Mouse (Mus musculus) layer of hippocampus, postnatal 10 days (tissue): ENCODE measurements around the gene Pde11a. TPM values are rescaled to one million over a fixed set of nuclear protein-coding genes. Genes with fewer than 3 reads are reported as not detected.

ENCODE experiments used
- DNase-seq, 2 experiments: peaks; one replicate each; pipeline ENCODE4 v3.0.0; 2021; ENCODE audit warnings: low spot score in 2 of 2
- total RNA-seq, 2 experiments: library from RNA; stranded (reverse); gene quantifications; 2 replicates each; pipeline ENCODE4 v1.2.3; 2021

Gene Pde11a
- total RNA-seq, 2 experiments from 2014 or later = 5.0 to 6.4 TPM

DNA sequence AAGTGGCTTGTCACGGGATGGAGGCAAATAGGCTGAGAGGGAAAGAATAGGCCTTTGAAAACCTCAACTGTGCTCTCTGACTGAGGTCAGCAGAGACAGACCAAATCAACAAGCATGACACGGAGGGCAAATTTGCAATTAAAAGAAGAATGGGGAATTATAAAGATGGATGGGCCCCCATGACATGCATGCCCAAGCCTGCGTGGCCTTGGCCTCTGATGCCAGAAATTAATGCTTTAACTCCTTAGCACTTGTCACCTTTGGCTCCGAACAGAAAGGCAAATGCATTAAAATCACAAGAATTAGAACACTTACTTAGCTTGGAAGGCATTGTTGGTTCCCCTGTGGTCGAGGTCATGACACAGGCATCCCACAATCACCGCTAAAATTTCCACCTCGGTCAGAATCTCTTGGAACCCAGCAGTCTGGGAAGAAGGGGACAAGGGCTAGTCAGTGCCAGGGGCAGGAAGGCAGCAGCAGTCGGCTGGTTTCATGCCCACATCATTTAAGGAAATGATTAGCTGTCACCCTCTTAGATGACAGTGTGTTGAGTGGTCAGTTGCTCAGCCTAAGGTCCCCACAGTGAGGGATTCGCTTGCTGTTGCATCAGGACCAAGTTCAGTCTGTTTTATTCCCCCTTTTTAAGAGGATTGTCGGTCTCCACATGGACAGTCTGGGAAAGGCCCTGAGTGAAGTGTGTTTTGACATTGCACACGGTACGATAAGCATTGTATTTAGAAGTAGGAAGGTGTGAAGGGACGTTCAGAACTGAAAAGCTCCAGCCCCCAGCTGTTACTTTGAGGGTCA, 279.7 kb downstream of the Pde11a start:
- no peak for DNase-seq

DNA sequence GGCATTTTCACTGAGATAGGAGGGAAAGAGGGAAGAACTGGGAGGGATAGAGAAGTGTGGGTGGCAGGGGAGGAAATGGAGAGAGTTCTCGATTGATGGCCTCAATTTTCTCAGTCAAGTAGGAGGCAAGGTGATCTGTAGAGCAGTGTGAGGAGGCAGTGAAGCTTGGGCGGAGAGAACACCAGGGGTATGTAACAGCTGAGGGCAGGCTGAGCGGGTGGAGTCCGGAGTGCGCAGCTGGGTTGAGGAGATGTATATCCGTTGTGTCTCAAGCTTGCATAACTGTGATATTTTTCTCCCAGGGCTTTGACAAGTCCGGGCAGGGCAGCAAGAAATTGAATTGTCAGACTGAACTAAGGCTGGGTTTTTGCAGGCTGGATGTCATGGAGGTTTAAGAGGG, 281.0 kb downstream of the Pde11a start:
- no peak for DNase-seq

DNA sequence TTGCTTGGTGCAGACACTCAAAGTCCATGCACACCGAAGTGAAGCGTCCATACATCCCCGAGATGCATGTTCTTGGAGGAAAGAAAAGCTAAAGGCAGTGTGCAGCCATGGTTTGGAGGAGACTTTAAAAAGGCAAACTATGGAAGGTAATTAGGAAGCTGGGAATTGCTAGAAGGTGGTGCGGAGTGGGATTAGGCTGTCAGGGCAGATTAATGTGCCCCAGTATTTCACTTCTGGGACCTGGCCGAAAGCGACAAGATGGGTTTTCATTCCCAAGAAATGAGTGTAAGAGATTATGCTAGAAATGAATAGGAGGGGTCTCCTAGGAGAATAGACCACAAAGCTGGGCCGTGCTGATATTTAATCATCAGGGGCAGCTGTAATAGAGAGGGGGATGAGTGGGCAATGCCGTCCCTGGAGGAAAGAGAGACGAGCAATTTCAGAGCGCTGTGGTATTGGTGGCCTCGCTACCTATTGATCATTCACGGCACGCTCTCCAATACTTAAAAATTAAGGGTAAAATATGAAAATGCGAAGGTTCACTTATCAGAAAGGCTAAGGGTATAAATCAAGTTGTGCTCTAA, 284.7 kb downstream of the Pde11a start:
- DNase-seq = no peak

DNA sequence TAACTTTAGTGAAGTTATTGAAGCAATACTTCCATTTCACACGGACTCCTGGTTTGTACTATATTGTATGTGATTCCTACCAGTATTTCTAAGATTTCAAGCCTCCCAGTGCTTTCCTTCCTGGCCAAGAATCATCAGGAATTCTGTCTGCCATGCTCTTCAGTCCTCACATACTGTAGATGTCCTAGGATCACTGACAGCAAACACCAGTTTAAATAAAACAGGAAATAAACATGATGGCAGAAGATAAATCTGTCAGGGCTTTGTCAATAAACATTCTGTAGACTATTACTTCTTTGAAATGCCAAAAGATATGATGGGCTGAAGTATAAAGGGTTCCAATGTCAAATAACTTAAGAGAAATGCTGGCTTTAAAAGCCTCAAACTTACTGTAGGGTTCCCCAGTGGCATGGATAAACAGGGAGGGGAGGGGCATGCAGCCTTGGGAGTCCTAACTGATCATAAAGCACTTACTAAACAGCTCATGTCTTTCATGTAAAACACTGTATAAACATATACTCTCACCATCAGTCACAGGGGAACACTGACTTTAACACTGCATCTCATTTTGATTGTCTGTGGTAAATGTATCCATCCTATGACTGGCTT, 285.6 kb downstream of the Pde11a start:
- no peak for DNase-seq

DNA sequence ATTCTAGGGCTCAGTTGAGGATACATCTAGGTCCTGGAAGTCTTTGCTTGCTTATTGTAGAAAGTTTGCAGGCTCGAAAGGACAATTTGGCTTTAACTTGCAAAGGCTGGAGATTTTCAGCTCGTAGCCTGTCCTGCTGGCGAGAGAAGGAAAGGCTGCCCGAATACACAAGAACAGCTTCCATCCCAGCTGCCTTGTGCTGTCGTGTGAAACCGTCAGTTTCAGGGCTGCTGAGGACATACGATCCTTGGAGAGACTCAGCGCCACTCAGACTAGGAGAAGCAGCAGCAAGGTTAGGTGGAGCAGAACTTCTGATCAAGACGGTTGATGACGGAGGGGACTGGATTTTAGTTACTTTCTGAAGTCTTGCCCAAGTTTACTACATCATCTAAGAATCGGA, 287.2 kb downstream of the Pde11a start:
- no peak for DNase-seq

DNA sequence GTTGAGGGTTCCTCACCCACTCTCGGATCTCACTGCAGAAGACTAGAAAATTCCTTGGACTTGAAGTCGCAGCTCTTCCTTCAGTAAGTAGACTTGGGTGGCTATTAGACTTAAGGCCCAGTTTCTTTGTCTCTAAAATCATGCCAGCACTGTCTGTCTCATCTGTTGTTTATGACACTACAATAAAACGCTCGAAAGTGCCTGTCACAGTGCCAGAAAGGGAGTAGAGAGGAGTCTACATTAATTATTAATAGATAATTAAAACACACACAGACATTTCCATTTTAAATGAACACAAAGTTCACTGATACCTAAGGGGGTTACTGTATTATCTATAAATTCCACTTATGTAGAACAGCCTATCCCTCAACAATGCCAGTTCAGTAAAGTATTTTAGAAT, 287.7 kb downstream of the Pde11a start:
- no peak for DNase-seq

DNA sequence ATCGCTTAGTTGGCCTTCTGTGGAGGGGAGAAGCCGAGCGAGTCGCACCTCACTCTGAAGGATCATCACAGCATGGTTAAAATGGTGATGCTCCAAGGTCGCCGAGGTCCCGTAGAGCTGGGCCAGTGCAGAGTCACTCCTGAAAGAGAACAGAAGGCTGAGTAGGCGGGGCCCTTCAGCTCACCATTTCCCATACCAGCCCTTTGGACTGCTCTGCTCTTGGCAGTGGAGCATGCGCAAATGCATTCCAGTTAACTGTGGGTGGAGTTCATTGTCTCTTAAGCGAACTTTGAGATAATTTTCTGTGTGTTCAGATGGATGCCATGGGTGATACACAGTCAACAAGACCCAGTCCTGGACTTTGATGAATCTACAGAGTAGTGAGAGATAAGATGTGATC, 288.5 kb downstream of the Pde11a start:
- no peak for DNase-seq

DNA sequence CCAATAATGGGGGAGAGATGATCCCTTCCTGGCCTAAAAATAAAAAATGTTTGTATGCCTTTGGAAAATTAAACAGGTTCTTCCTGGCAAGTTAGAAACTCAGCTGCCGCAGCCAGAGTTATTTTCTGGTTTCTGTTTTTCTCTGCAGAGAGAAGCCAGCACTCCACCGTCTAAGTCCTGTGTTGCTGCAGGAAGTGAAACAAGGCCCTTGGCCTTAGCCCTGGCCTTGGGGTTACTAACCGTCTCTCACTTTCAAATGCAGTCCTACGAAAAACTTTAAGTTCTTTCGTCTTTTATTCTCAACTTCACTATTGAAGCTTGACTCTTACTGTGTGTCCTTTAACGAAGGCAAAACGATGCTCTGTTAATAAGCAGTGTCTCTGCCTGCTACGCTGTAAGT, 289.0 kb downstream of the Pde11a start:
- no peak for DNase-seq

DNA sequence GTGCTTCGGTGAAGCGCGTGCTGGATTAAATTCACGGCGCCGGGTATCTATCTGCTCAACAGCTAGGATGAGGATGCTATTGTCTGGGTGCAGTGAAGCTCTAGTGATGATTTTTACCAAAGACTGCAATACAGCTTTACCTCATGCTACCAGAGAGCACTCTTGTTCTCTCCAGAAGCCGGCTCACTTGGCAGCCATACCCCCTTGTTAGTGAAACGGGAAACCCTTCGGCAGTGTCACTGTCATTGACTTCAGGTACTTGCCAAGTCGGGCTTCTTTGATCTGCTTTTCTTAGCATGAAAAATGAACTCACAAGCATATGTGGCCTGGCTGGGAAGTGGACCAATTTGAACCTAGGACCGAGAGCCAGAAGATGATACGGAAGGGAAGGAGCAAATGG, 290.8 kb downstream of the Pde11a start:
- DNase-seq = no peak

DNA sequence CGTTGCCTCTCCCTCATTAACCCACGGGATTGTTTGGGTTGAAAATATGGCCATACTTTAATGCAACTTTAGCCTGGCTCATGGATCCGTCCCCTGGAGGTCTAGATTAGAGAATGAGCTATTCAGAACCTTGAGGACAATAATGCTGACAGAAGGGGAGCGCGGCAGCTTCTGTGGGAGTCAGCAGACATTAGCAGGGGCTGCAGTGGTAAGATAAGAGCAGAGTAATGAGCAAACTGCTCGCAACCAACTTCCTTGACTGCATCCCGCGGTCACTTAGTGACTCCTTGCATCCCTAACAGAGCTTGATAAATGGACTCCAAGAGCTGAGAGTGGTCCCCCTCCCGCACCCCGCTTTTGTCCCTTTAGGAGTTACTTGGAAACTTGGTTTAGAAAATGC, 296.4 kb downstream of the Pde11a start:
- DNase-seq = no peak

DNA sequence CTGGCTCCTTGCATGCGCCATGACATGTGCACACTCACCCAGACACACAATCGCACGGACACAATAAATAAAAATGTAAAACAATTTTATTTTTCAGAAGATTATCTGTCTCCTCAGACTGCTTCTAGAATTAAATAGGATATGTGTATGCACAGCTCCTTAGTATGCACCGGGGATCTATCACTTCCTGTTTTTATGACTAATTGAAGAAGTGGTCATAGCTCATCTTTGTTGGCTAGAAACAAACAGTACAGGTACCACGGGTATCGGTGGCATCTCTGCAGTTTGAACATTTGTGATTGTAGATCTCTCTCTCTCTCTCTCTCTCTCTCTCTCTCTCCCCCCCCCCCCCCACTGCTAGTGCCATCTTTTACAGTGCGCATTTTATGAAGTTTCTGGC, 298.5 kb downstream of the Pde11a start:
- DNase-seq = no peak

DNA sequence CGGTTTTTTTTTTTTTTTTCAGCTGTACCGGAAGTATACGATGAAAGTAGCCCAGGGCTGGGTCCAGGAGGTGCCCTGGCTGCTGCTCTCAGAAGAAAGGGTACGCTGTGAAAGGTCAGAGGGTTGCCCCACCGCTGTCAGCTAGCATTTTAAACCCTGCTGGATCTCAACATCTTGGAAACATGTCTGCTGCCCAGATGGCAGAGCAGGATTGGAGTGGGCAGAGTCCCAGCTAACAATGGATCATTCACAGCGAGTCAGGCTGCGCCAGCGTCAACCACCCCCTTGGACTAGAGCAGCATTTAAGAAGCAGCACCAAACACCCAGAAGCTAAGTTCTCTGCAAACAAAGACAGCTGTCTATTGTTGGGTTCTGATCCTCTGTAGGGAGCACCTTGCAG, 308.5 kb downstream of the Pde11a start:
- peak; percentile 73 to 75 for DNase-seq

DNA sequence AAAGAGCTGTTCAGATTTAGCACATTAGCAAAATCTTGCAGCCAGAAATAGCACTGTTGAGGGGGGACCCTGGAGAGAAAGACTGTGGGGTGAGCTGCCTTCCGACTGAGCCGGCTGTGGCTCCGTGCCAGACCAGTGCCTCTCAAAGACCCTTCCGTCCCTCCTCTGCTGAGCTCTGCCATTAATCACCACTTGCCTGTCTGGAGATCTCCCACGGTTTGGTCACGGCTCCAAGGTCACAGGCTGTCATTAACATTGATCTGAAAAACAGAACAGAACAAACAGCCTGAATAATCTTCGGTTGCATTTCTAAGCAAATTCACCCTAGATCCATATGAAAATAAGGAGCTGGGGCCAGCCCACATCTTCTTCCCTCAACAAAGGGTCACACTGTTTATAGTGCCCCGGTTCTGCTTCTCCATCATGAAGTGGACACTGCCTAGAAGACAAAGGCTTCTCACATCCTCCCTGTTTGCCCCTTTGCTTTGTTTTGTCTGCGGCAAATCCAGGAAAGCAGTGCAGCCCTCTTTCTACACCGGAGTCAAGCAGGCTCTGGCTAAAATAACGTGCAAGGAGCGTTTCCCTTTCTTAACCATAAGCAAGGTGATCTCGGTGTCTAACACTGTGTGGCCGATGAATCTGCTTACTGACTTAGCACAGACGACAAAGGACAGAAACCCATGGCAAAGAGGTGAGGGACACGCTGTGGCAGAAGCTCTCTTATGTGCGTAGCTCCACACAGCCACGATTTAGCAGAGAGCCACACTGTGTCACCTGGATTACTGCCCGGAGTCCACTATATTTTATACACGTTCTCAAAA, 309.3 kb downstream of the Pde11a start:
- peak; percentile 48 to 63 for DNase-seq

DNA sequence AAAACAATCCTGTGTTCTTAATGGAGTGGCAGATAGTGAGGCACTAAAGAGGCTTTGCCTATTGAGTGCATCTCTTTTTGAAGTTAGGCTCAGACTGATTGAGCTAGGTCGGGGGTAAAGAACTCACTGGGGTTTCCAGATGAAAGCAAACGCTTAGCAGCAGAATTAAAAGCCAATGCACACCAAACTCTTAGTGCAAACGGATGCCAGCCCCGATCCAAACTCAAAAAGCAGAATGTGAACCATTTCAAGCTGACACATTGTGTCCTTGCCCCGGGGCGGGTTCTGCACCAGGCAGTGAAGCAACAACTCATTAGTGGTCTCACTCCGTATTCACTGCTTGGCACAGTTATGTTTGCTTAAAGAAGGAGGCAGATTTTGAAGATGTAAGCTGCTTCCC, 321.7 kb downstream of the Pde11a start:
- DNase-seq = peak in 1 of 2 experiments; percentile 23

DNA sequence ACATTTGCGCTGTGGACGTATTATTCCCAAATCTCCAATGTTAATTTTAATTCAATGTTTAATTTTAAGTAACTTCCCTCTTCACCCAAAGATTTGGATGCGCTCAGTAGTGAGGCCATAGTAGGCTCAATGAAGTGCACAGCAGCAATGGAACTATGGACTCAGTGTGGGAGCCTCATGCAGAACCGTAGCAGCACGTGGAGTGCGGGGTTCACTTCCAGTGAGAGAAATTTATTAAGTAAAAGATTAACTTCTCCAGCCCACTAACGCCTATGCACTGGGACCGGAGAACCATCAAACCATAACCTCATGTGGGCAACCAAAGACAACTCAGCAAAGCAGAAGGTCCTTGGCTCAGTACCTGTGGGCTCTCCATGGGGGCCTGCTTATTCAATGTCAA, 322.4 kb downstream of the Pde11a start:
- no peak for DNase-seq

DNA sequence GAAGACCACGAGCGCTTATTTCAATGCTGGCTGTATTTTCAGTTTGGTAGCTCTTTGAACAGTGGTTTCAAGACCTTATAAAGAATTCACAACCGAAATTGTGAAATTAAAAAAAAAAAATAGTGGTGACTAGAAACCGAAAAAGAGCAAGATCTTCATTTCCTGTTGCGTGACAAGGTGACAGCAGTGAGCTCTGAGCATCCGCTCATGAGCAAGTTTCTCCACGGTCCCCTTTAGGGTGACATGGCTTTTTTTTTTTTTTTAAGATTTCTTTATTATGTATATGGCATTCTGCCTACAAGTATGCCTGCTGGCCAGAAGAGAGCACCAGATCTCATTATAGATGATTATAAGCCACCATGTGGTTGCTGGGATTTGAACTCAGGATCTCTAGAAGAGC, 323.1 kb downstream of the Pde11a start:
- DNase-seq = no peak

DNA sequence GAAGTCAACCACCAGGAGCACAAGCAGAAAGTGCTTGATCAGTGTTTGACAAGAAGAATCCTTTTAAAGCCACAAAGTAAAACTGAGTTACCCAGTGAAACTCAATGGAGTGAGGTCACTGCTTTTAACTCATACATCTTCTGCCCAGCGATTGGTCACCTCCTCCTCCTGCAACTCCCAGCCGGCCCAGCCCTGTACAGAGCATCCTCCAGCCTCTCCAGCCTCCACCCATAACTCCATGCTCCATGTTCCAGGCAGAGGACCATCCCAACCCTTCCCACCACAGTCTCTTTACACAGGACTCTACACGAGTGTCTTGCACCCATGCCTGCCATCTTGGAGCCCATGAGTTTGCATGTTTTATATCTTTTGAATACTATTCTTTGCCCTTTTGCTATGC, 323.9 kb downstream of the Pde11a start:
- no peak for DNase-seq

DNA sequence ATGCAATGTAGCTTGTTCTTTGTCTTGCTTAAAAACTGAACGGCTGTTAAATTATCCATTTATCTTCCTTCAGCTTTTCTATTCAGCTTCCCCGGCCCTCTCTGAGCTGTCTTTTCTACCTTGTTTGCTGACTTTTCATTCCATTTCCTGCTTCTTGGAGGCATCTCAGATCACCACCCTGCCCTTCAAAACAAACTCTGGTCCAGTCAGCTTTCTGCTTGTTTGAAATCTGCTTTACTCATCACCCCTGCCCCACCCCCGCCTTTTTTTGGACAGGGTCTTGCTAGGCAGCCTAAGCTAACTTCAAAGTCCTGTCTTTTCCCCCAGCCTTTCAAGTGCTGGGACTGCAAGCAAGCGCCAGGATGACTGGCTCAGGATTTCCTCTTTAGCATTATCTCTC, 332.4 kb downstream of the Pde11a start:
- no peak for DNase-seq

DNA sequence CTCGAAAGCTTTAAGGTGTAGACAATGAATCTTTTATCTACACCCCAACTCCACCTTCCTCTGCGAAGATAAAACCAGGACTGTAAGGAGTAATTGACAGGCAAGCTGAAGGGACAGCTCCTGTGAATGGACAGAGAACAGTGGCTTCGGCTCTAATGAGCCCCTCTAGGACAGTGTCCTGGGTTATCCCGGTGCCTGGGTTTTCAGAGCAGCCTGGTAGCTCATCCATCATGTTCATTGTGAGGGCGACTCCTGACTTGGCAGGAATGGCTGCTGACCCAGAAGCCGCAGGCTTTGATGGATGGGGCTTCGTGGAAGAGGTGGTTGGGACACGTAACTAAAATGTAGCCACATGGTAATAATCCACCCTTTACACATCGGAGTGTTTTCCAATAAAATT, 335.7 kb downstream of the Pde11a start:
- no peak for DNase-seq

DNA sequence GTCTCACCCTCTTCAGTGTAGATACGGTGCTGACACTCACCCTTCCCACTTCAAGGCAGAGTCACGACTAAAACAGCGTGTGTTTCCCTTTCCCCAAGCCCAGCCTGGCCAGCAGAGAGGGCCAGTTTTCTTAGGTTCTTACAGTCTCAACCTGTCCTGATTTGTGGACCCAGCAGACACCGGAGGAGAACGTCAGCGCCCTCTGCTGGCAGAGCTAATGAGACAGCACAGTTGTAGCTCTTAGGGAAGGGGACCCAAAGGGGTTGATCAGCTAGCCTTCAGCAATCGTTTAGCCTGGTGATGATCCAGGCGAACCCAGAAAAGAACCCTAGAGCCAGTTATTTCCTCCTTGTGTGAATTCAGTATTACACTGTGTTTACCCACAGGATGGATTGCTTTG, 337.2 kb downstream of the Pde11a start:
- peak; percentile 70 to 73 for DNase-seq

DNA sequence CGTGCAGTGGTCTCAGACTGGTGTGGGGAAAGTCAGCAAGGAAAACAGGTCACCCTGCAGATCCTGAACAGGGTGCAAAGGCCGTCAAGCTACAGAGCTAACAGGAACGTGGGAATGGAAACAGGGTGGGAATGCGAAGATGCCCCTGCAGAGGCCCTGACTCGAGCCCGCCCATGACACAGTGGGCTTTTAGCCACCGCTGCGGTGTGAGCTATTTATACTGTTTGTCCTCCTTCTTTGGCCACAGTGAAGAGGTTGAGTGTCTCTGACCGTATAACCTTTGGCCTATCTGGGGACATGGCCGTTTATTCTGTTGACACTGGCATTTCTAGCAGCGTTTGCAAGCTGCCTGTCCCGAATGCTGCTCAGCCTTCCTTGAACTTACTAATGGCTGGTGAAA, 338.9 kb downstream of the Pde11a start:
- DNase-seq = no peak

DNA sequence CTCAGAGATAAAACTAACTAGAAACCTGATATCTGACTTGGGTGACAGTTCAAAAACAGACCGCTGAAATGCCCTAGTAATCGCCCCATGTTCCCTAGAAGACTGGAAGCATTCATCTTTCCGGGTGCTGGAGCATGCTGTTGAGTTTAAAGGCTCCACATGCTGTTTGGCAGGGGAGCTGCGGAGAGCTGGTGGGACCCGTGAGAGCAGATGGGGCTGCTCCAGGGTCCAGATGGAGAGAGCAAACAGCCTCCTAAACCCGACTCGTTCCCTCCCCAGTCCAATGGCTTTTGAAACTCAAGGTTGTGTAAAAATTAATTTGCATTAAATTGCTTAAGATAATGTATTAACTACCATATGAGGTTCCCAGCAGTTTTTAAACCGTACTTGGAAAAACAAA, 339.9 kb downstream of the Pde11a start:
- DNase-seq = peak; percentile 49 to 55
